Mouse (Mus musculus) thymus, adult 2 months (tissue): ENCODE data around the gene Frat2. TPM values are rescaled to one million over a fixed set of nuclear protein-coding genes. Genes with fewer than 3 reads are reported as not detected.

Source experiments
- DNase-seq: peaks from one replicate; pipeline ENCODE4 v3.0.0; 2021
- H3K27ac ChIP-seq: fragments of 200-500 bp; 2 replicates; pipeline ENCODE4 v1.5.1; 2012; ENCODE audit warnings: low read length, control low read depth; ENCODE audit not compliant: control insufficient read depth, insufficient read depth
- H3K27me3 ChIP-seq: fragments of 200-500 bp; 2 replicates; pipeline ENCODE4 v1.6.1; 2012; ENCODE audit warnings: mild to moderate bottlenecking, low read length, moderate library complexity, mixed read lengths; ENCODE audit not compliant: control insufficient read depth, insufficient read depth
- H3K36me3 ChIP-seq: fragments of 200-500 bp; 2 replicates; pipeline ENCODE4 v1.6.1; 2012; ENCODE audit warnings: mild to moderate bottlenecking, low read length, moderate library complexity; ENCODE audit not compliant: control insufficient read depth, insufficient read depth
- H3K4me1 ChIP-seq: fragments of 200-500 bp; replicated peaks from 2 replicates; pipeline ENCODE4 v1.6.1; 2012; ENCODE audit warnings: low read length; ENCODE audit not compliant: control insufficient read depth, insufficient read depth
- H3K4me3 ChIP-seq: fragments of 200-500 bp; 2 replicates; pipeline ENCODE4 v1.5.1; 2012; ENCODE audit warnings: mild to moderate bottlenecking, low read length, control low read depth, moderate library complexity; ENCODE audit not compliant: control insufficient read depth, insufficient read depth
- CTCF ChIP-seq: fragments of 200-500 bp; IDR thresholded peaks from 2 replicates; pipeline ENCODE4 v1.5.1; 2012; ENCODE audit warnings: mild to moderate bottlenecking, control low read depth, low read length, moderate library complexity, borderline replicate concordance; ENCODE audit not compliant: control insufficient read depth, poor library complexity, insufficient read depth; ENCODE audit errors: extremely low read depth
- POLR2A ChIP-seq: fragments of 200-500 bp; IDR thresholded peaks from 2 replicates; pipeline ENCODE4 v1.6.1; 2012; ENCODE audit warnings: mild to moderate bottlenecking, low read length, control low read depth, moderate library complexity; ENCODE audit not compliant: control insufficient read depth, poor library complexity, insufficient read depth; ENCODE audit errors: extremely low read depth
- WGBS: fragments of 180-500 bp; shearing (Covaris S2); methylation state at CpG from one replicate; pipeline ENCODE4 v1.1.7; 2018; 5-methylcytosine and 5-hydroxymethylcytosine counted together
- polyA plus RNA-seq: library from polyadenylated mRNA; depleted of rRNA; stranded (reverse); fragments of >200 nt; gene quantifications from 2 replicates; pipeline ENCODE4 v1.2.3, GENCODE M21; 2012; rRNA removed

Frat2 gene
- polyA plus RNA-seq, result 27.4 and 44.5 TPM in 2 replicates

- peak within 1 kb of the TSS; percentile 55 for H3K27ac ChIP-seq
- no peaks in the 10 kb centered on the region for H3K27me3 ChIP-seq
- under 1% methylated on average over 72 of the region's 72 CpGs for WGBS
- DNase-seq, result peak; percentile 90
- peaks cover 12% of the 10 kb centered on the region for H3K4me1 ChIP-seq
- TF ChIP-seq POLR2A, result peak; percentile 73; the same call in 1 of the 2 replicates
- peak; percentile 39; the same call in 1 of the 2 replicates for TF ChIP-seq CTCF
- peak within 1 kb of the TSS; percentile 75 for H3K4me3 ChIP-seq
- H3K36me3 ChIP-seq, result no peaks in the 10 kb centered on the region
Measured at GRCm38 (mm10) chr19:41847992-41848851, at the start of gene Frat2. Frat2 (minus strand) TSS chr19:41848132.

- WGBS, result 26% methylated on average over 18 of the region's 18 CpGs
- no peaks in the 10 kb centered on the region for H3K36me3 ChIP-seq
- H3K4me3 ChIP-seq, result peak overlapping the region; percentile 61
- no peak overlapping the region for H3K27ac ChIP-seq
- TF ChIP-seq CTCF (no peak), POLR2A (no peak)
- peaks cover 11% of the 10 kb centered on the region for H3K4me1 ChIP-seq
- DNase-seq, result no peak
- H3K27me3 ChIP-seq, result no peaks in the 10 kb centered on the region
Measured at GRCm38 (mm10) chr19:41896319-41896711, 48.4 kb upstream of the Frat2 start.

- 1% methylated on average over 46 of the region's 46 CpGs for WGBS
- TF ChIP-seq CTCF, result 0 out of 2 replicates have a peak, but pooled peaks have one; percentile 45
- TF ChIP-seq POLR2A, result no peak
- Histone ChIP-seq H3K27me3 (no peaks in the 10 kb centered on the region), H3K36me3 (no peaks in the 10 kb centered on the region), H3K4me1 (peaks cover 8% of the 10 kb centered on the region), H3K27ac (no peak within 1 kb of the TSS), H3K4me3 (peak within 1 kb of the TSS; percentile 61)
- DNase-seq, result peak; percentile 78
Measured at GRCm38 (mm10) chr19:41895460-41896318, 47.8 kb upstream of the Frat2 start, which contains the start of gene Rrp12. Rrp12 (minus strand) TSS chr19:41896173.

- Histone ChIP-seq H3K4me3 (peak overlapping the region; percentile 61; the same call in 1 of the 2 replicates), H3K36me3 (no peaks in the 10 kb centered on the region), H3K27ac (no peak overlapping the region), H3K27me3 (no peaks in the 10 kb centered on the region), H3K4me1 (peaks cover 8% of the 10 kb centered on the region)
- no peak for DNase-seq
- TF ChIP-seq POLR2A (no peak), CTCF (no peak)
- 39% methylated on average over 7 of the region's 7 CpGs for WGBS
Measured at GRCm38 (mm10) chr19:41894959-41895358, 47.0 kb upstream of the Frat2 start.

GRCm38 (mm10) chr19:41888191-41888590 is 40.3 kb upstream of the Frat2 start:
- no peak for DNase-seq
- Histone ChIP-seq H3K27ac (no peak overlapping the region), H3K4me1 (no peaks in the 10 kb centered on the region), H3K4me3 (no peak overlapping the region), H3K27me3 (no peaks in the 10 kb centered on the region), H3K36me3 (no peaks in the 10 kb centered on the region)
- TF ChIP-seq CTCF (no peak), POLR2A (no peak)

GRCm38 (mm10) chr19:41883882-41884281 is 36.0 kb upstream of the Frat2 start:
- no peak for DNase-seq
- 95% methylated on average over 9 of the region's 9 CpGs for WGBS
- no peaks in the 10 kb centered on the region for H3K36me3 ChIP-seq
- no peak overlapping the region for H3K27ac ChIP-seq
- H3K4me1 ChIP-seq, result no peaks in the 10 kb centered on the region
- no peaks in the 10 kb centered on the region for H3K27me3 ChIP-seq
- no peak for TF ChIP-seq POLR2A
- TF ChIP-seq CTCF, result no peak
- no peak overlapping the region for H3K4me3 ChIP-seq
